Mouse (Mus musculus): ENCODE results near the gene Sik2.

- no peak for TF ChIP-seq CTCF (IDR thresholded peaks at IDR 0.05; ENCODE audit: control insufficient read depth, insufficient read depth, insufficient read length)
- no peak for TF ChIP-seq USF1 (IDR thresholded peaks at IDR 0.05; ENCODE audit: low read depth)
- TF ChIP-seq CEBPB (IDR thresholded peaks at IDR 0.05; ENCODE audit: low read depth): no peak
- TF ChIP-seq MAX (IDR thresholded peaks at IDR 0.05): no peak
- no peak for TF ChIP-seq MYOG (IDR thresholded peaks at IDR 0.05; ENCODE audit: control insufficient read depth, extremely low read depth, insufficient read length)
- TF ChIP-seq MYOD1 (IDR thresholded peaks at IDR 0.05; ENCODE audit: control insufficient read depth, insufficient read length, low read depth): no peak
Observed at GRCm38 (mm10) chr9:50884093-50884492, 124.8 kb downstream of the Sik2 start.

Measured in C2C12 (cell line).